Mouse (Mus musculus): ENCODE measurements around the gene Nr1i3. TPM values are rescaled to one million over a fixed set of nuclear protein-coding genes. Genes with fewer than 3 reads are reported as not detected.

The Nr1i3 gene
- total RNA-seq (2014; fragmentation: Nextera tagmentation) (not detected in 2 replicates), total RNA-seq (2017) (0.16 and 0.46 TPM in 2 replicates), polyA plus RNA-seq (2012) (not detected in 2 replicates)

DNA sequence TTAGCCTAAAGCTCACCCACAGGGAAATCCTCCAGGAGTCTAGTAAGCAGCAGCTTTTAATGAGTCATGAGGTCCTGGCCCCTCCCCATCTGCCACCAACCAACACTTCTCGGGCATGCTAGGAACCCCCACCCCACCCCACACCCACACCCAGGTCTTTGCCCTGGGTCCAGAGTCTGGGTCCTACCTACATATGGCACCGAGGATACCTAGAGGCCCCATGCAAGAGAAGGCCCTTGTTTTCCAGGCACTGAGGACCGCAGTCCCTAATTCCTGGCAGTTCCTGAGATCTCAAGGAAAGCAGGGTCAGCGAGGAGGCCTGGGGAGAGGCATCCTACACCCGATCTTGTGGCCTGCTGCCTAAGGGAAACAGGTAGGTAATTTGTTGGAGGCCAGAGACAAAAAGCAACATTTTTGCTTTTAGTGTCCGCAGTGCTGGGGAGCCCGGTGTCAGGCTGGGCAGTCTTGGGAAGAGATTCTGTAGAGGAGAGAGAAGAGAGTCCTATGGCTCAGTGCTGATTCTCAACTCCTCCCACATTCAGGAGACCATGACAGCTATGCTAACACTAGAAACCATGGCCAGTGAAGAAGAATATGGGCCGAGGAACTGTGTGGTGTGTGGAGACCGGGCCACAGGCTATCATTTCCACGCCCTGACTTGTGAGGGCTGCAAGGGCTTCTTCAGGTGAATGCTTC lies at the start of gene Nr1i3:
TSS of gene Nr1i3 (plus strand) at position 170 of the 696 bp plus-strand sequence.
- Histone ChIP-seq H3K4me1 (ENCODE audit: insufficient read depth, low read depth, low read length) (peaks cover 4% of the 10 kb centered on the region; the same call in 1 of the 2 replicates), H3K9me3 (replicated peaks) (no peaks in the 10 kb centered on the region), H3K36me3 (replicated peaks) (peaks cover 15% of the 10 kb centered on the region), H3K4me3 (ENCODE audit: low read depth, low read length) (no peak within 1 kb of the TSS), H3K27me3 (ENCODE audit: insufficient read depth, low read length) (peaks cover 33% of the 10 kb centered on the region)
- DNase-seq (ENCODE audit: low spot score) (no peak), ATAC-seq (ENCODE audit: extremely low read depth, insufficient number of reproducible peaks, low FRiP score, poor library complexity, severe bottlenecking) (no peak)
- no peak for TF ChIP-seq TAL1 (conservative IDR thresholded peaks at IDR 0.05; ENCODE audit: low read depth, low read length)

DNA sequence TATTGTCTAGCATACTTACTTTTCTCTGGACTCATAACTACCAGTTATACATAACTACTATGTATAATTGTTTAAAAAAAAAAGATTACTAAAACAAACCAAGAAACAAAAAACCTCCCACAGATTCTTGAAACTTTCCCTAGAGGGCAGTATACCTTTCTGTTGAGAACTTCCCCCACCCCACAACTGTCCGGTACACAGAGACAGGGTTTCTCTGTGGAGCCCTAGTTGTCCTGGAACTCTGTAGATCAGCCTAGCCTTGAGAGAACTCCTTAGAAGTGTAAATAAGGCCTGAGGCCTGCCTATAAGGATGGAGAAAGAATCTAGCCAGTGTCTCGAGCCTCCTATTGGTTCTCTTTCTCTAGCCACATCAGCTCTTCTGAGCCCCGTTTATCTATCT lies 49.5 kb upstream of the Nr1i3 start:
- no peaks in the 10 kb centered on the region for H3K36me3 ChIP-seq (replicated peaks)
- no peak for ATAC-seq (ENCODE audit: extremely low read depth, insufficient number of reproducible peaks, low FRiP score, poor library complexity, severe bottlenecking)
- peaks cover 21% of the 10 kb centered on the region for H3K27me3 ChIP-seq (ENCODE audit: insufficient read depth, low read length)
- no peaks in the 10 kb centered on the region for H3K9me3 ChIP-seq (replicated peaks)
- H3K4me1 ChIP-seq (ENCODE audit: insufficient read depth, low read depth, low read length) = no peaks in the 10 kb centered on the region; the same call in 1 of the 2 replicates
- TF ChIP-seq CTCF (IDR thresholded peaks at IDR 0.05; ENCODE audit: low read depth, low read length) = no peak
- no peak for TF ChIP-seq GATA2 (IDR thresholded peaks at IDR 0.05; ENCODE audit: borderline replicate concordance, low read depth, low read length)
- no peak for TF ChIP-seq POLR2AphosphoS5 (IDR thresholded peaks at IDR 0.05; ENCODE audit: insufficient replicate concordance, low read depth, low read length)
- TF ChIP-seq GATA1 (IDR thresholded peaks at IDR 0.05; ENCODE audit: borderline replicate concordance, low read length) = no peak
- no peak for DNase-seq (ENCODE audit: low spot score)
- H3K4me3 ChIP-seq (ENCODE audit: low read depth, low read length) = no peak overlapping the region

DNA sequence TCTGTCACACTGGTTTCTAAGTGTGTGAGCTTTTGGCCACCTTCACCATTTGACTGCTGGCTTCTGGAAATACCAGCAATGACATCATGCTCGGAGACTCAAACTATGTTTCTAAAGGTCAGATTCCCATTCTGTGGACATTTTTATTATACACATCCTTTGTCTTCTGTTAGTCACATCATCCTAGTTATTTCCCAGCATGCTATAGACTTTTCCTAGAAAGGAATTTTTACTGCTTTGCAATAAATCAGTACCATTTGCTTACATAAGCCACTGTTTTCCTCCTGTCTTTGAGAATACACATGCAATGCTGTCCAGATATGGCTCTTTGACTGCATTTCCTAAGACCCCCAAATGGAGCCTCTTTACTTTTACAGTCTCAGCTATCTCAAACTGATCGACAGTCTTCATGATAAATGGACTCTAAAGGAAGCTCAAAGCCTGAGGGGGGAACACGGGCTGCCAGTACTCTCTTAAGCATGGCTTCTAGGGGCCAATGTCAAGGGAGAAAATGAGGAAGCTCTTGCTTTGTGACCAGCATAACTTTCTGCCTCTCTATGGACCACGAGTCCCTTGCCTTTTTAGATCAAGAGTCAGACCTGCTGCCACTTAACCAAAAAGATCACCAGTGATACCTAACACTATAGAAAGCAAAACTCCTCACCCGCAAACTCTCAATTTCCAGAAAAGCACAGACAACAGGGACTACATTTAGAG lies 48.0 kb upstream of the Nr1i3 start:
- ATAC-seq (ENCODE audit: extremely low read depth, insufficient number of reproducible peaks, low FRiP score, poor library complexity, severe bottlenecking) = no peak
- no peaks in the 10 kb centered on the region for H3K9me3 ChIP-seq (replicated peaks)
- no peaks in the 10 kb centered on the region for H3K4me1 ChIP-seq (ENCODE audit: insufficient read depth, low read depth, low read length)
- DNase-seq (ENCODE audit: low spot score) = no peak
- TF ChIP-seq GATA2 (IDR thresholded peaks at IDR 0.05; ENCODE audit: borderline replicate concordance, low read depth, low read length) = no peak
- TF ChIP-seq POLR2AphosphoS5 (IDR thresholded peaks at IDR 0.05; ENCODE audit: insufficient replicate concordance, low read depth, low read length) = no peak
- no peak for TF ChIP-seq GATA1 (IDR thresholded peaks at IDR 0.05; ENCODE audit: borderline replicate concordance, low read length)
- TF ChIP-seq TAL1 (conservative IDR thresholded peaks at IDR 0.05; ENCODE audit: low read depth, low read length) = no peak
- peaks cover 13% of the 10 kb centered on the region for H3K27me3 ChIP-seq (ENCODE audit: insufficient read depth, low read length)
- H3K4me3 ChIP-seq (ENCODE audit: low read depth, low read length) = no peak overlapping the region
- H3K36me3 ChIP-seq (replicated peaks) = no peaks in the 10 kb centered on the region

DNA sequence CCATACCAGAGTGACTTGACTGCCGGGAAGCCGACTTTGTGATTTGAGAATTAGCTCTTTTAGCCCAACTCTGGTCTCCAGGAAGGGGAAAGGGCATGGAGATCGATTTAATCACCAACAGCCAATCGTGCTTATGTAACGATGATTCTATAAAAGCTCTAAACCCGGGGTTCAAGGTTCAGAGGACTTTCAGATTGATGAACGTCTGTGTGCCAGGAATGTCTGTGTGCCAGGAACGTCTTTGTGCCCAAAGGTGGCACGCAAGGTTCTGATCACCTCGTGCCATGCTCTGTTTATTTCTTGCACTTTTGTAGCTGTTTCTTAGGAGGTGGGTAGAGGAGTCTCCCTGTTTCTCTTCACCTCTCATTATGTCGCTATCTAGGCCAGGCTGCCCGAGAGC lies 44.9 kb upstream of the Nr1i3 start:
- H3K4me1 ChIP-seq (ENCODE audit: insufficient read depth, low read depth, low read length) = no peaks in the 10 kb centered on the region
- TF ChIP-seq GATA2 (IDR thresholded peaks at IDR 0.05; ENCODE audit: borderline replicate concordance, low read depth, low read length) (no peak), GATA1 (IDR thresholded peaks at IDR 0.05; ENCODE audit: borderline replicate concordance, low read length) (no peak), TAL1 (conservative IDR thresholded peaks at IDR 0.05; ENCODE audit: low read depth, low read length) (no peak), CTCF (IDR thresholded peaks at IDR 0.05; ENCODE audit: low read depth, low read length) (no peak), POLR2AphosphoS5 (IDR thresholded peaks at IDR 0.05; ENCODE audit: insufficient replicate concordance, low read depth, low read length) (no peak)
- DNase-seq (ENCODE audit: low spot score) (no peak), ATAC-seq (ENCODE audit: extremely low read depth, insufficient number of reproducible peaks, low FRiP score, poor library complexity, severe bottlenecking) (no peak)
- no peak overlapping the region for H3K4me3 ChIP-seq (ENCODE audit: low read depth, low read length)
- no peaks in the 10 kb centered on the region for H3K9me3 ChIP-seq (replicated peaks)
- H3K36me3 ChIP-seq (replicated peaks) = no peaks in the 10 kb centered on the region
- H3K27me3 ChIP-seq (ENCODE audit: insufficient read depth, low read length) = peaks cover 30% of the 10 kb centered on the region

DNA sequence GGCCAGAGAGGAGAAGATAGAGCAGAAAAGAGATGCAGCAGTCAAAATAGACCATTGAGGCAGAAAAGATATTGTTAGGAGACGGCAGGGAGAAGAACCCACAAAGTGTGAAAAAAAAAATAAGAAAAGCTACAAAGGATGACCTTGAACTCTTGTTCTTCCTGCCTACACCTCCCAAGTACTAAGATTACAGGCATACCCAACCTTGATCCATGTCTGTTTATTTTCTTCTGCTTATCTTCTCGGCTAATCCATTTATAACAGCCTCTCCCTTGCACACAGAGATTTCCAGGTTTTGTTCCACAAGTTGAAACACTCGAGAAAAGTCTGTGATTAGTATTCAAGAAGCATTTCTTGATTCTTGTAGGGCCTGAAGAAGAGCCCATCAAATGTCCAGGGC lies 43.9 kb upstream of the Nr1i3 start:
- no peak for TF ChIP-seq CTCF (IDR thresholded peaks at IDR 0.05; ENCODE audit: low read depth, low read length)
- TF ChIP-seq GATA2 (IDR thresholded peaks at IDR 0.05; ENCODE audit: borderline replicate concordance, low read depth, low read length) = no peak
- no peak for TF ChIP-seq TAL1 (conservative IDR thresholded peaks at IDR 0.05; ENCODE audit: low read depth, low read length)
- no peak for TF ChIP-seq GATA1 (IDR thresholded peaks at IDR 0.05; ENCODE audit: borderline replicate concordance, low read length)
- TF ChIP-seq POLR2AphosphoS5 (IDR thresholded peaks at IDR 0.05; ENCODE audit: insufficient replicate concordance, low read depth, low read length) = no peak
- no peaks in the 10 kb centered on the region for H3K9me3 ChIP-seq (replicated peaks)
- no peak overlapping the region for H3K4me3 ChIP-seq (ENCODE audit: low read depth, low read length)
- H3K36me3 ChIP-seq (replicated peaks) = no peaks in the 10 kb centered on the region
- H3K4me1 ChIP-seq (ENCODE audit: insufficient read depth, low read depth, low read length) = no peaks in the 10 kb centered on the region
- DNase-seq (ENCODE audit: low spot score) = no peak
- ATAC-seq (ENCODE audit: extremely low read depth, insufficient number of reproducible peaks, low FRiP score, poor library complexity, severe bottlenecking) = no peak
- H3K27me3 ChIP-seq (ENCODE audit: insufficient read depth, low read length) = peaks cover 33% of the 10 kb centered on the region

DNA sequence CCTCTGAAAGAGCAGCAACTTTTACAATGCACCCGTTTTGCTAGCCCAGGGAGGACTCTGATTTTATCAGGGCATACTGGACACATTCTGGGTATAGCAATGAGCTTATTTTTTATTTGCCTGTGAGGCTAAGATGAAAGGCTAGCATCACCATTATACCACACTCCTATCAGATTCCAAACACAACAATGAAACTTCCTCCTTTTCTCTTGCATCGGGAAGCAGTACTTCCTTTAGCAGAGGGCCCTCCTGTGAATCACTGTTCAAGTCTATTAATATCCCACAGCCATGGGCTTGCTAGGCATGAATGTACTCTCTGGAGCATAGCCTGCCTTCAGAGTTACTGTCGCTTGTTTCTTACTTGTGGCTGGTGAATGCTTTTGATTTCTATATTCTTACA lies 42.6 kb upstream of the Nr1i3 start:
- Histone ChIP-seq H3K27me3 (ENCODE audit: insufficient read depth, low read length) (peaks cover 30% of the 10 kb centered on the region), H3K4me3 (ENCODE audit: low read depth, low read length) (no peak overlapping the region), H3K36me3 (replicated peaks) (no peaks in the 10 kb centered on the region), H3K4me1 (ENCODE audit: insufficient read depth, low read depth, low read length) (no peaks in the 10 kb centered on the region), H3K9me3 (replicated peaks) (no peaks in the 10 kb centered on the region)
- DNase-seq (ENCODE audit: low spot score) (no peak), ATAC-seq (ENCODE audit: extremely low read depth, insufficient number of reproducible peaks, low FRiP score, poor library complexity, severe bottlenecking) (no peak)
- TF ChIP-seq CTCF (IDR thresholded peaks at IDR 0.05; ENCODE audit: low read depth, low read length) = no peak
- no peak for TF ChIP-seq GATA1 (IDR thresholded peaks at IDR 0.05; ENCODE audit: borderline replicate concordance, low read length)
- TF ChIP-seq POLR2AphosphoS5 (IDR thresholded peaks at IDR 0.05; ENCODE audit: insufficient replicate concordance, low read depth, low read length) = no peak
- no peak for TF ChIP-seq GATA2 (IDR thresholded peaks at IDR 0.05; ENCODE audit: borderline replicate concordance, low read depth, low read length)
- no peak for TF ChIP-seq TAL1 (conservative IDR thresholded peaks at IDR 0.05; ENCODE audit: low read depth, low read length)
